ENCODE assay signal across 27 mouse cellular contexts in the genomic region with DNA sequence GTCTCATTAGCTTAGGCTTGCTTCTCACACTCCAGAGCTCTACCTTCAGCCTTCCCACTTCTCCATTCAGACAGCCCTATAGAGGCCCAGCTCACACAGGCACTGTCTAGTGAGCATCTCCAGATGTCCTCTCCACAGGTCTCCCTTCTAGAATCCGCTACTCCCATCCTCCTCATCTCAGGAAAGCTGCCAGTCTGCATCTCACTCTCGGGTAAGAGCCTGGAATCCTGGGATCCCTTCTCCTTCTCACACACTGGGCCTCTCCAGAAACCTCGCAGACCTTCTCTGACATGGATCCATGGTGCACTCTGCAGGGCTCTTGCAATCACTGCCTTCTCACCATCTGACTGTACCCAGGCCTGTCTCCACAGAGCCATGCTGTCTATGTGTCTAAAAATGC. TPM values are rescaled to one million over a fixed set of nuclear protein-coding genes. Genes with fewer than 3 reads are reported as not detected.
A peak's percentile ranks its signal among the peaks of the same experiment; 100 is the strongest.
DNase-seq lines count a peak whose midpoint lies in the region; ATAC-seq lines count a peak whose summit lies in the region.
"Had no signal": no experiment of that assay in that cellular context is flagged by ENCODE, and none has a peak within 500 bp of the region (broad histone marks: within the 10 kb centered on the region; RNA-seq: fewer than 3 reads in every experiment).

No protein-coding gene starts in this region.

- peaks cover 92% of the 10 kb centered on the region for H3K36me3 ChIP-seq in heart, embryonic 13.5 days
- H3K36me3 ChIP-seq in neural tube, embryonic 13.5 days = peaks cover 80% of the 10 kb centered on the region

- no peak overlapping the region for H3K4me2 ChIP-seq in heart, embryonic 13.5 days
- no peak overlapping the region for H3K4me2 ChIP-seq in neural tube, embryonic 13.5 days
- H3K4me2 ChIP-seq: embryonic facial prominence, embryonic 15.5 days; limb, embryonic 13.5 days; liver, embryonic 12.5 days; midbrain, embryonic 12.5 days had no signal

- DNase-seq in cerebellum, adult 18-20 months = peak; percentile 41 to 58
- no peak for DNase-seq in cerebellum, adult 8-10 months
- no peak for DNase-seq in heart, adult 11 months
- DNase-seq in neural tube, embryonic 10.5 days (ENCODE audit: extremely low spot score, low spot score) = no peak
- no peak for DNase-seq in gastrocnemius, postnatal 4 days (ENCODE audit: low spot score in 2 of 2)
- DNase-seq: adrenal gland, postnatal 25 days; heart, adult 2 months; lung, adult 18-20 months; right cerebral cortex, postnatal 14 days had no signal

- H3K27ac ChIP-seq in heart, embryonic 13.5 days (replicated peaks) = no peak overlapping the region
- H3K27ac ChIP-seq in neural tube, embryonic 13.5 days (replicated peaks) = no peak overlapping the region
- H3K27ac ChIP-seq: embryonic facial prominence, embryonic 15.5 days; heart, adult 2 months; limb, embryonic 13.5 days; liver, embryonic 12.5 days; midbrain, embryonic 12.5 days had no signal

- WGBS in heart, embryonic 13.5 days = 78% methylated on average over 3 of the region's 3 CpGs
- 93% methylated on average over 3 of the region's 3 CpGs for WGBS in neural tube, embryonic 13.5 days

- H3K9ac ChIP-seq in heart, embryonic 13.5 days = 0 out of 2 replicates have a peak overlapping the region, but pooled peaks have one; percentile 14
- 0 out of 2 replicates have a peak overlapping the region, but pooled peaks have one; percentile 12 for H3K9ac ChIP-seq in neural tube, embryonic 13.5 days
- H3K9ac ChIP-seq: embryonic facial prominence, embryonic 15.5 days; limb, embryonic 13.5 days; liver, embryonic 12.5 days; midbrain, embryonic 12.5 days had no signal

- H3K27me3 ChIP-seq in heart, embryonic 13.5 days (replicated peaks) = peaks cover 5% of the 10 kb centered on the region
- peaks cover 6% of the 10 kb centered on the region; the same call in 1 of the 2 replicates for H3K27me3 ChIP-seq in neural tube, embryonic 13.5 days
- H3K27me3 ChIP-seq: embryonic facial prominence, embryonic 15.5 days had no signal

- no peak for ATAC-seq in heart, embryonic 13.5 days (ENCODE audit: extremely low read depth, insufficient number of reproducible peaks, low FRiP score, low TSS enrichment)
- ATAC-seq in neural tube, embryonic 13.5 days (ENCODE audit: low read depth) = no peak
- no peak for ATAC-seq in activated CD4-positive, CD25-positive, alpha-beta regulatory T cell, adult 4 months
- ATAC-seq: intestine, postnatal 0 days; liver, embryonic 12.5 days had no signal

- no peaks in the 10 kb centered on the region for H3K9me3 ChIP-seq in heart, embryonic 13.5 days
- no peaks in the 10 kb centered on the region for H3K9me3 ChIP-seq in neural tube, embryonic 13.5 days
- H3K9me3 ChIP-seq: embryonic facial prominence, embryonic 15.5 days; limb, embryonic 13.5 days; liver, embryonic 12.5 days; midbrain, embryonic 12.5 days had no signal

- H3K4me1 ChIP-seq in heart, embryonic 13.5 days = peaks cover 8% of the 10 kb centered on the region
- peaks cover 2% of the 10 kb centered on the region for H3K4me1 ChIP-seq in neural tube, embryonic 13.5 days (replicated peaks)

- no peak overlapping the region for H3K4me3 ChIP-seq in heart, embryonic 13.5 days
- H3K4me3 ChIP-seq in neural tube, embryonic 13.5 days = no peak overlapping the region
- H3K4me3 ChIP-seq: embryonic facial prominence, embryonic 15.5 days; heart, adult 2 months; limb, embryonic 13.5 days; liver, embryonic 12.5 days; midbrain, embryonic 12.5 days had no signal

RNA-seq across cellular contexts. Expression of a gene that starts 6.1 kb away (rescaled TPM):
- polyA plus RNA-seq in heart, embryonic 13.5 days (2015; fragmentation: Nextera tagmentation; extraction: Ambion mirVana) = 18.8 and 23.1 TPM in 2 replicates
- polyA plus RNA-seq in neural tube, embryonic 13.5 days (2015; fragmentation: Nextera tagmentation; extraction: Ambion mirVana) = 19.0 and 19.9 TPM in 2 replicates
- 10 to 100 TPM; 10.5 to 18.4 TPM for polyA plus RNA-seq in activated CD4-positive, CD25-positive, alpha-beta regulatory T cell, adult 4 months (2017; shearing (Covaris generic))
- total RNA-seq in gastrocnemius, postnatal 4 days (2021) = 10 to 100 TPM; 22.2 to 29.4 TPM

RNA-seq across cellular contexts. Expression of a gene that starts 6.5 kb away (rescaled TPM):
- polyA plus RNA-seq in heart, embryonic 13.5 days (2015; fragmentation: Nextera tagmentation; extraction: Ambion mirVana) = 55.6 and 55.8 TPM in 2 replicates
- polyA plus RNA-seq in neural tube, embryonic 13.5 days (2015; fragmentation: Nextera tagmentation; extraction: Ambion mirVana) = 74.3 and 79.1 TPM in 2 replicates
- polyA plus RNA-seq in activated CD4-positive, CD25-positive, alpha-beta regulatory T cell, adult 4 months (2017; shearing (Covaris generic)) = 10 to 100 TPM; 54.8 to 82.2 TPM
- 10 to 100 TPM; 35.9 to 38.7 TPM for total RNA-seq in gastrocnemius, postnatal 4 days (2021)

RNA-seq across cellular contexts. Expression of a gene that starts 8.4 kb away (rescaled TPM):
- 0.15 and 0.17 TPM in 2 replicates for polyA plus RNA-seq in heart, embryonic 13.5 days (2015; fragmentation: Nextera tagmentation; extraction: Ambion mirVana)
- polyA plus RNA-seq in neural tube, embryonic 13.5 days (2015; fragmentation: Nextera tagmentation; extraction: Ambion mirVana) = 8.2 and 9.5 TPM in 2 replicates
- polyA plus RNA-seq in activated CD4-positive, CD25-positive, alpha-beta regulatory T cell, adult 4 months (2017; shearing (Covaris generic)) = not detected
- total RNA-seq in gastrocnemius, postnatal 4 days (2021) = under 1 TPM; 0.26 to 0.32 TPM
- total RNA-seq: common myeloid progenitor, adult 5-6 weeks; gastrocnemius, adult 8-10 months; heart, adult 2 months; heart, postnatal 25 days; megakaryocyte, adult 5-6 weeks had no signal
- polyA plus RNA-seq: heart, adult 2 months had no signal

RNA-seq across cellular contexts. Expression of a gene that starts 24.2 kb away (rescaled TPM):
- not detected in 2 replicates for polyA plus RNA-seq in heart, embryonic 13.5 days (2015; fragmentation: Nextera tagmentation; extraction: Ambion mirVana)
- not detected in 2 replicates for polyA plus RNA-seq in neural tube, embryonic 13.5 days (2015; fragmentation: Nextera tagmentation; extraction: Ambion mirVana)
- not detected for polyA plus RNA-seq in activated CD4-positive, CD25-positive, alpha-beta regulatory T cell, adult 4 months (2017; shearing (Covaris generic))
- not detected for total RNA-seq in gastrocnemius, postnatal 4 days (2021)
- total RNA-seq: adrenal gland, postnatal 25 days; common myeloid progenitor, adult 5-6 weeks; gastrocnemius, adult 8-10 months; heart, adult 2 months; heart, postnatal 25 days; layer of hippocampus, adult 8-10 months; left cerebral cortex, adult 18-20 months; left cerebral cortex, postnatal 25 days; megakaryocyte, adult 5-6 weeks had no signal
- polyA plus RNA-seq: embryonic facial prominence, embryonic 15.5 days; heart, adult 2 months; heart, embryonic 14.5 days; intestine, postnatal 0 days; kidney, embryonic 14.5 days; limb, embryonic 13.5 days; liver, embryonic 12.5 days; midbrain, embryonic 12.5 days; thymus, postnatal 0 days had no signal

RNA-seq across cellular contexts. Expression of a gene that starts 28.9 kb away (rescaled TPM):
- 31.8 and 32.1 TPM in 2 replicates for polyA plus RNA-seq in heart, embryonic 13.5 days (2015; fragmentation: Nextera tagmentation; extraction: Ambion mirVana)
- 48.7 and 50.5 TPM in 2 replicates for polyA plus RNA-seq in neural tube, embryonic 13.5 days (2015; fragmentation: Nextera tagmentation; extraction: Ambion mirVana)
- polyA plus RNA-seq in activated CD4-positive, CD25-positive, alpha-beta regulatory T cell, adult 4 months (2017; shearing (Covaris generic)) = 10 to 100 TPM; 16.8 to 19.5 TPM
- total RNA-seq in gastrocnemius, postnatal 4 days (2021) = 10 to 100 TPM; 61.2 to 67.0 TPM

Comparison
In these comparisons a context has a peak if more than half of its experiments do, and no peak if none do; other contexts are left out.
1. DNase-seq: peak in cerebellum, adult 18-20 months (2 of 2); none in cerebellum, adult 8-10 months (single experiment), heart, adult 11 months (single experiment), neural tube, embryonic 10.5 days (single experiment) and gastrocnemius, postnatal 4 days (0 of 2).